Mouse (Mus musculus) hindbrain, postnatal 0 days (tissue): ENCODE results near the gene Rap1gap2. TPM values are rescaled to one million over a fixed set of nuclear protein-coding genes. Genes with fewer than 3 reads are reported as not detected.
A peak's percentile ranks its signal among the peaks of the same experiment; 100 is the strongest.

ENCODE experiments used
- ATAC-seq: fragments of 200-750 bp; cut with Nextera tagmentation; 2 replicates; pipeline ENCODE4 v1.8.0; 2017; ENCODE audit warnings: mild to moderate bottlenecking, moderate TSS enrichment, moderate library complexity
- DNase-seq: peaks from one replicate; pipeline ENCODE4 v3.0.0-alpha.2; 2015; ENCODE audit warnings: low spot score
- H3K27ac ChIP-seq: fragments of 300-500 bp; sonication (generic); 2 replicates; pipeline ENCODE4 v1.5.1; 2014; ENCODE audit warnings: mild to moderate bottlenecking
- H3K27me3 ChIP-seq: fragments of 300-500 bp; sonication (generic); 2 replicates; pipeline ENCODE4 v1.6.1; 2014; ENCODE audit warnings: low read length, mixed read lengths; ENCODE audit not compliant: insufficient read depth
- H3K36me3 ChIP-seq: fragments of 300-500 bp; sonication (generic); 2 replicates; pipeline ENCODE4 v1.6.1; 2014; ENCODE audit warnings: low read length, mixed read lengths; ENCODE audit not compliant: insufficient read depth
- H3K4me1 ChIP-seq: fragments of 300-500 bp; sonication (generic); 2 replicates; pipeline ENCODE4 v1.6.1; 2014; ENCODE audit warnings: antibody characterized with exemption, low read length, mixed read lengths; ENCODE audit not compliant: insufficient read depth
- H3K4me2 ChIP-seq: fragments of 300-500 bp; sonication (generic); 2 replicates; pipeline ENCODE4 v1.6.1; 2014; ENCODE audit warnings: low read depth, mild to moderate bottlenecking, low read length, moderate library complexity, mixed read lengths
- H3K4me3 ChIP-seq: fragments of 300-500 bp; sonication (generic); 2 replicates; pipeline ENCODE4 v1.5.1; 2014; ENCODE audit warnings: low read length
- H3K9ac ChIP-seq: fragments of 300-500 bp; sonication (generic); replicated peaks from 2 replicates; pipeline ENCODE4 v1.6.1; 2014; ENCODE audit warnings: mild to moderate bottlenecking, low read length, moderate library complexity, mixed read lengths
- H3K9me3 ChIP-seq: fragments of 300-500 bp; sonication (generic); 2 replicates; pipeline ENCODE4 v1.6.1; 2016; ENCODE audit warnings: low read length, mixed read lengths
- CTCF ChIP-seq: IDR thresholded peaks from 2 replicates; pipeline ENCODE4 v1.5.1; 2016; ENCODE audit warnings: antibody characterized with exemption, control low read depth, low read depth
- WGBS: fragments of 180-500 bp; shearing (Covaris S2); extraction: QIAGEN DNeasy Blood & Tissue Kit; methylation state at CpG from one replicate; pipeline ENCODE4 v1.1.7; 2014; 5-methylcytosine and 5-hydroxymethylcytosine counted together
- polyA plus RNA-seq: library from polyadenylated mRNA; unstranded; fragments of >200 nt; fragmentation: Nextera tagmentation; extraction: Ambion mirVana; gene quantifications from 2 replicates; pipeline ENCODE4 v1.2.1, GENCODE M21; 2015
- total RNA-seq: library from RNA; depleted of rRNA; stranded (reverse); fragments of >200 nt; gene quantifications from 2 replicates; pipeline ENCODE4 v1.2.3, GENCODE M21; 2014; rRNA removed

Rap1gap2 gene
- total and polyA plus RNA-seq, 2 experiments from 2014 or later, result 9.9 to 55.5 TPM

DNA sequence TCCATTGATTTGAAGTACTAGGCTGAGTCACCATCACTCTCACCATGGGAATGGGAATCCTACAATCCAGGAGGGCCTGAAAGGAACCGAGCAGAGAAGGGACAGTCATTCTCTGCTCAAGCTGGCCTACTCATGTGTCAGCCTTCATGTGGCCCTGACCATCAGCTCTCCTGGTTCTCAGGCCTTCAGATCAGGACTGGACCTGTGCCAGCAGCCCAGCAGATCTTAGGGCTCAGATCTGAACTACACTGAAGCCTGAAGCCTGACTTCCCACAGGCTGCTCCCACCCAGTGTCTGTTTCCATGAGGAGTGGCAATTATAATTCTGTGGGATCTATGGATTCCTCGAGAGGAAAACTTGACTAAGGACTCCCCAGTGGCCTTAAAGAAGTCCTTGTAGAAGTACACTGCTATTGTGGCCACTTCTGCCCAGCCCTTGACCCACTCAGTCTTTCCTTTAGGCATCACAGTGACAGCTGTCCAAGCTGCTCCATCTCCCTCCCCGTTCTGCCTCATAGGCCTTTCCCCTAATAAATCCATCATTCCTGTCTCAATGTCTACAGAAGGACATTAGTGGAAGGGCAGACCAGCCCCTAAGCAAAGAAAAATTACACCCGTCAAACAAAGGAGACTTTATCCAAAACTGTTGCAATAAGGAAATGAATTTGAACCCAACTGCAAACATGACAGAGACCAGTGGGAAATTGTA lies 231.4 kb downstream of the Rap1gap2 start:
- H3K27me3 ChIP-seq, result no peaks in the 10 kb centered on the region
- no peak for ATAC-seq
- 56% methylated on average over 4 of the region's 4 CpGs for WGBS
- no peak overlapping the region for H3K27ac ChIP-seq
- no peaks in the 10 kb centered on the region for H3K4me1 ChIP-seq
- no peak overlapping the region for H3K4me3 ChIP-seq
- no peaks in the 10 kb centered on the region for H3K36me3 ChIP-seq
- no peak for TF ChIP-seq CTCF
- H3K4me2 ChIP-seq, result no peak overlapping the region
- no peaks in the 10 kb centered on the region for H3K9me3 ChIP-seq
- DNase-seq, result no peak
- H3K9ac ChIP-seq, result no peak overlapping the region

- no peaks in the 10 kb centered on the region for H3K27me3 ChIP-seq
- H3K9ac ChIP-seq, result no peak overlapping the region
- no peak overlapping the region for H3K4me2 ChIP-seq
- H3K36me3 ChIP-seq, result no peaks in the 10 kb centered on the region
- WGBS, result 74% methylated on average over 3 of the region's 3 CpGs
- H3K9me3 ChIP-seq, result no peaks in the 10 kb centered on the region
- H3K27ac ChIP-seq, result no peak overlapping the region
- DNase-seq (peak; percentile 84), ATAC-seq (peak; percentile 87)
- no peak overlapping the region for H3K4me3 ChIP-seq
- H3K4me1 ChIP-seq, result no peaks in the 10 kb centered on the region
- peak; percentile 92 for TF ChIP-seq CTCF
Measured at GRCm38 (mm10) chr11:74376847-74377246, 233.9 kb downstream of the Rap1gap2 start.

GRCm38 (mm10) chr11:74371393-74372100 lies 239.2 kb downstream of the Rap1gap2 start:
- 9% methylated on average over 22 of the region's 22 CpGs for WGBS
- H3K4me2 ChIP-seq, result no peak overlapping the region
- peak; percentile 83 for ATAC-seq

DNA sequence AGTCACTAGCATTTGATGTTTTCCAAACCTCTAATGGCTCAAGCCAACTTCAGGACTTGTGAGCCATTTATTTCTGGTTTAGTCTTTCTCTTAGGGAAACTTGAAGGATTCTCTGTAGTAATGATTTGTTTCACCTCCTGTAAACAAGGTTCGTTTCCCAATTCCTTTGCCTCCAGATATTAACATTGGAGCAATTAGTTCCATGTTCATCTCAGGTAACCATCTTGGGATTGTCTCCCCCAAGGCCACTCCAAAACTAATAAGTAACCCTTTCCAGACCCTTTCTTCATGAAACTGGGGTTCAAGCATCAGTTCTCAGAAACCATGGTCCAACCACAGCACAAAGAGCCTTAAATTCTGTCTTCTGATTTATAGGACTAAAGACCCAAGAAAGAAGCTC lies 248.9 kb downstream of the Rap1gap2 start, which contains the start of gene Olfr412:
TSS of gene Olfr412 (plus strand) at position 301 of the 400 bp plus-strand sequence.
- DNase-seq, result no peak
- 79% methylated on average over 1 of the region's 1 CpGs for WGBS

More at GRCm38 (mm10) chr11:74371393-74372100, 239.2 kb downstream of the Rap1gap2 start:
- H3K4me3 ChIP-seq, result no peak overlapping the region
- H3K4me1 ChIP-seq, result no peaks in the 10 kb centered on the region
- no peak overlapping the region for H3K9ac ChIP-seq
- no peaks in the 10 kb centered on the region for H3K9me3 ChIP-seq
- DNase-seq, result peak; percentile 88
- H3K27me3 ChIP-seq, result no peaks in the 10 kb centered on the region
- H3K27ac ChIP-seq, result no peak overlapping the region
- H3K36me3 ChIP-seq, result no peaks in the 10 kb centered on the region
- TF ChIP-seq CTCF, result peak; percentile 88

DNA sequence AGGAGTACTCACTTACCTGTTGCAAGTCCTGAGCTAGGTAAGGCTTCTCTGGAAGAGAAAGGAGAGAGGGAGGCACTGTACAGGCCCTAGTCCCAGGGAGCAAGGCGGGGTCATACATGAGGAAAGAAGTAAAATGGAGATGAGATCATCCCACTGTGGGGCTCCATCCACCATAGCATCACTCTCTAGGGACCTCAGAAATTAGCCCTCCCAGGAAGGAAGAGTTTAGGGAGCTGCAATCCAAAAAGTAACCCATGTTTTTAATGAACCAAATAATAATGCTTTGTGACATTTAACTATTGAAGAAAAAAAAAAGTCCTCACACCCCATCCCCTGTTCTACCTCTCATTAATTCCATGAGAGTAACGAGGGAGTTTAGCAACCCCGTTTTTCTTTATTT lies 258.2 kb downstream of the Rap1gap2 start, which contains the start of gene Olfr411:
TSS of gene Olfr411 (minus strand) at position 101 of the 400 bp plus-strand sequence.
- Histone ChIP-seq H3K36me3 (no peaks in the 10 kb centered on the region), H3K9me3 (no peaks in the 10 kb centered on the region), H3K4me2 (no peak within 1 kb of the TSS), H3K9ac (no peak within 1 kb of the TSS), H3K4me3 (no peak within 1 kb of the TSS), H3K4me1 (no peaks in the 10 kb centered on the region), H3K27me3 (no peaks in the 10 kb centered on the region), H3K27ac (no peak within 1 kb of the TSS)
- ATAC-seq (no peak), DNase-seq (no peak)
- no peak for TF ChIP-seq CTCF
- WGBS, result 85% methylated on average over 3 of the region's 3 CpGs

More for the DNA sequence above, 248.9 kb downstream of the Rap1gap2 start, which contains the start of gene Olfr412:
- Histone ChIP-seq H3K9me3 (no peaks in the 10 kb centered on the region), H3K4me2 (no peak within 1 kb of the TSS), H3K9ac (no peak within 1 kb of the TSS), H3K27ac (no peak within 1 kb of the TSS), H3K4me3 (no peak within 1 kb of the TSS), H3K36me3 (no peaks in the 10 kb centered on the region), H3K4me1 (no peaks in the 10 kb centered on the region), H3K27me3 (no peaks in the 10 kb centered on the region)
- TF ChIP-seq CTCF, result no peak
- ATAC-seq, result no peak

DNA sequence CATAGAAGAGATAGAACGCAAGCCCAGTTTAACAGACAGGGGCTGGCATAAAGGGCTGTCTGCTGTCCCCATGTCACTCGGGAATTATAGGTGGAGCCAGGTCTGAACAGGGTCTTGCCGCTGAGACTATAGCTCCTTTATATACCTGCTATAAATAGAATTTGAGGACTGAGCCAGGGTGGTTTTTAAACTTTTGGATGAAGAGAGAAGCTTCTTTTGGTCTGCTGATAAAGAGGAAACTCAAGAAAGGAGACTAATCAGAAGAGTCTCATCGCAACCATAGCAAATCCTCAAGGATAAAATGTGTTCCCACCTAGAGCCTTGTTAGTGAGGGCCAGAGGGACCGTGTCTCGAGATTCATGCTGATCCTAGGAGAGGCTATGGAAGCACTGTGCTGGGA lies 272.8 kb downstream of the Rap1gap2 start, which contains the start of gene Olfr410:
TSS of gene Olfr410 (minus strand) at position 101 of the 400 bp plus-strand sequence.
- no peak within 1 kb of the TSS for H3K4me2 ChIP-seq
- no peaks in the 10 kb centered on the region for H3K9me3 ChIP-seq
- H3K4me3 ChIP-seq, result no peak within 1 kb of the TSS
- H3K36me3 ChIP-seq, result no peaks in the 10 kb centered on the region
- no peak for DNase-seq
- no peak within 1 kb of the TSS for H3K27ac ChIP-seq
- H3K27me3 ChIP-seq, result no peaks in the 10 kb centered on the region
- TF ChIP-seq CTCF, result no peak
- H3K4me1 ChIP-seq, result no peaks in the 10 kb centered on the region
- 85% methylated on average over 6 of the region's 6 CpGs for WGBS
- H3K9ac ChIP-seq, result no peak within 1 kb of the TSS
- no peak for ATAC-seq

Other genes starting within 250 kb of the Rap1gap2 start
- gene Olfr412, start 248.8 kb downstream of the Rap1gap2 start, total RNA-seq, result not detected in 2 replicates
- gene Olfr412, start 248.8 kb downstream of the Rap1gap2 start, polyA plus RNA-seq, result not detected in 2 replicates
- gene Ccdc92b, start 8.7 kb upstream of the Rap1gap2 start, total RNA-seq, result 16.8 and 19.5 TPM in 2 replicates
- gene Ccdc92b, start 8.7 kb upstream of the Rap1gap2 start, polyA plus RNA-seq, result 3.4 TPM in 2 replicates
- 87.1 and 132 TPM in 2 replicates for gene Cluh, start 38.6 kb upstream of the Rap1gap2 start, total RNA-seq
- 18.7 and 21.3 TPM in 2 replicates for gene Cluh, start 38.6 kb upstream of the Rap1gap2 start, polyA plus RNA-seq
- gene Pafah1b1, start 113.8 kb upstream of the Rap1gap2 start, total RNA-seq, result 181 and 190 TPM in 2 replicates
- gene Pafah1b1, start 113.8 kb upstream of the Rap1gap2 start, polyA plus RNA-seq, result 82.6 and 83.5 TPM in 2 replicates
- gene Mettl16, start 159.9 kb upstream of the Rap1gap2 start, total RNA-seq, result 8.3 and 10.6 TPM in 2 replicates
- 26.6 and 27.1 TPM in 2 replicates for gene Mettl16, start 159.9 kb upstream of the Rap1gap2 start, polyA plus RNA-seq
- 18.5 and 22.8 TPM in 2 replicates for gene Mnt, start 220.0 kb upstream of the Rap1gap2 start, total RNA-seq
- 7.0 and 8.4 TPM in 2 replicates for gene Mnt, start 220.0 kb upstream of the Rap1gap2 start, polyA plus RNA-seq